Mouse (Mus musculus) neural tube, embryonic 12.5 days (tissue): ENCODE data around the gene Tepsin. TPM values are rescaled to one million over a fixed set of nuclear protein-coding genes. Genes with fewer than 3 reads are reported as not detected.

ENCODE experiments used
- ATAC-seq: fragments of 200-750 bp; cut with Nextera tagmentation; 2 replicates; pipeline ENCODE4 v1.8.0; 2017; ENCODE audit warnings: low read depth, mild to moderate bottlenecking, moderate TSS enrichment, moderate library complexity; ENCODE audit not compliant: low FRiP score
- H3K27ac ChIP-seq: fragments of 300-500 bp; sonication (generic); 2 replicates; pipeline ENCODE4 v1.5.1; 2016
- H3K27me3 ChIP-seq: fragments of 300-500 bp; sonication (generic); replicated peaks from 2 replicates; pipeline ENCODE4 v1.6.1; 2016; ENCODE audit warnings: mild to moderate bottlenecking
- H3K36me3 ChIP-seq: fragments of 300-500 bp; sonication (generic); 2 replicates; pipeline ENCODE4 v1.6.1; 2016; ENCODE audit warnings: mild to moderate bottlenecking
- H3K4me1 ChIP-seq: fragments of 300-500 bp; sonication (generic); 2 replicates; pipeline ENCODE4 v1.6.1; 2016
- H3K4me2 ChIP-seq: fragments of 300-500 bp; sonication (generic); replicated peaks from 2 replicates; pipeline ENCODE4 v1.6.1; 2016; ENCODE audit warnings: mild to moderate bottlenecking
- H3K4me3 ChIP-seq: fragments of 300-500 bp; sonication (generic); 2 replicates; pipeline ENCODE4 v1.5.1; 2016
- H3K9ac ChIP-seq: fragments of 300-500 bp; sonication (generic); 2 replicates; pipeline ENCODE4 v1.6.1; 2016; ENCODE audit warnings: mild to moderate bottlenecking
- H3K9me3 ChIP-seq: fragments of 300-500 bp; sonication (generic); 2 replicates; pipeline ENCODE4 v1.6.1; 2016; ENCODE audit warnings: mild to moderate bottlenecking
- WGBS: fragments of 180-500 bp; shearing (Covaris S2); methylation state at CpG from one replicate; pipeline ENCODE4 v1.1.7; 2016; 5-methylcytosine and 5-hydroxymethylcytosine counted together
- polyA plus RNA-seq: library from polyadenylated mRNA; unstranded; fragments of >200 nt; fragmentation: Nextera tagmentation; extraction: Ambion mirVana; gene quantifications from 2 replicates; pipeline ENCODE4 v1.2.1, GENCODE M21; 2016

Tepsin gene
- polyA plus RNA-seq, 1 experiment from 2014 or later, result 24.5 TPM

- no peaks in the 10 kb centered on the region for H3K9me3 ChIP-seq
- 19% methylated on average over 12 of the region's 12 CpGs for WGBS
- no peaks in the 10 kb centered on the region for H3K27me3 ChIP-seq
- no peak overlapping the region for H3K27ac ChIP-seq
- H3K4me3 ChIP-seq, result no peak overlapping the region
- peaks cover 95% of the 10 kb centered on the region for H3K36me3 ChIP-seq
- no peak for ATAC-seq
- no peak overlapping the region for H3K4me2 ChIP-seq
- peaks cover 14% of the 10 kb centered on the region for H3K4me1 ChIP-seq
- 0 out of 2 replicates have a peak overlapping the region, but pooled peaks have one; percentile 13 for H3K9ac ChIP-seq
These were observed 27.5 kb downstream of the Tepsin start for GRCm38 (mm10) chr11:120071065-120071464.

GRCm38 (mm10) chr11:120070286-120070930, 28.1 kb downstream of the Tepsin start:
- Histone ChIP-seq H3K27me3 (no peaks in the 10 kb centered on the region), H3K9me3 (no peaks in the 10 kb centered on the region), H3K4me1 (peaks cover 14% of the 10 kb centered on the region), H3K9ac (no peak overlapping the region), H3K4me2 (no peak overlapping the region), H3K36me3 (peaks cover 94% of the 10 kb centered on the region), H3K27ac (no peak overlapping the region), H3K4me3 (no peak overlapping the region)
- no peak for ATAC-seq
- WGBS, result 82% methylated on average over 26 of the region's 27 CpGs

GRCm38 (mm10) chr11:120069261-120069660, 29.3 kb downstream of the Tepsin start:
- 20% methylated on average over 11 of the region's 11 CpGs for WGBS
- ATAC-seq, result no peak
- Histone ChIP-seq H3K27me3 (no peaks in the 10 kb centered on the region), H3K4me3 (no peak overlapping the region), H3K4me1 (peaks cover 7% of the 10 kb centered on the region), H3K9me3 (no peaks in the 10 kb centered on the region), H3K4me2 (no peak overlapping the region; the same call in 1 of the 2 replicates), H3K9ac (peak overlapping the region; percentile 13; the same call in 1 of the 2 replicates), H3K36me3 (peaks cover 94% of the 10 kb centered on the region), H3K27ac (no peak overlapping the region)

- H3K4me3 ChIP-seq, result no peak overlapping the region
- peaks cover 7% of the 10 kb centered on the region for H3K4me1 ChIP-seq
- no peak overlapping the region for H3K27ac ChIP-seq
- ATAC-seq, result no peak
- 0 out of 2 replicates have a peak overlapping the region, but pooled peaks have one; percentile 29 for H3K9ac ChIP-seq
- peaks cover 94% of the 10 kb centered on the region for H3K36me3 ChIP-seq
- no peaks in the 10 kb centered on the region for H3K9me3 ChIP-seq
- 55% methylated on average over 17 of the region's 17 CpGs for WGBS
- no peak overlapping the region for H3K4me2 ChIP-seq
- no peaks in the 10 kb centered on the region for H3K27me3 ChIP-seq
These were observed 30.7 kb downstream of the Tepsin start for GRCm38 (mm10) chr11:120067834-120068233.

GRCm38 (mm10) chr11:120065291-120065690, 33.2 kb downstream of the Tepsin start:
- WGBS, result 36% methylated on average over 10 of the region's 10 CpGs
- H3K36me3 ChIP-seq, result peaks cover 69% of the 10 kb centered on the region
- H3K27ac ChIP-seq, result no peak overlapping the region

GRCm38 (mm10) chr11:120064668-120065040, 33.9 kb downstream of the Tepsin start:
- no peak overlapping the region for H3K27ac ChIP-seq
- no peak for ATAC-seq
- 92% methylated on average over 11 of the region's 11 CpGs for WGBS
- no peaks in the 10 kb centered on the region for H3K9me3 ChIP-seq
- H3K4me1 ChIP-seq, result peaks cover 4% of the 10 kb centered on the region
- no peaks in the 10 kb centered on the region for H3K27me3 ChIP-seq
- peak overlapping the region; percentile 9; the same call in 1 of the 2 replicates for H3K9ac ChIP-seq
- H3K4me3 ChIP-seq, result no peak overlapping the region
- H3K36me3 ChIP-seq, result peaks cover 63% of the 10 kb centered on the region
- H3K4me2 ChIP-seq, result no peak overlapping the region

More at GRCm38 (mm10) chr11:120065291-120065690, 33.2 kb downstream of the Tepsin start:
- Histone ChIP-seq H3K4me2 (no peak overlapping the region), H3K9me3 (no peaks in the 10 kb centered on the region), H3K27me3 (no peaks in the 10 kb centered on the region), H3K4me1 (peaks cover 7% of the 10 kb centered on the region), H3K9ac (no peak overlapping the region), H3K4me3 (no peak overlapping the region)
- no peak for ATAC-seq

GRCm38 (mm10) chr11:120064006-120064667, 34.4 kb downstream of the Tepsin start:
- peak overlapping the region; percentile 9; the same call in 1 of the 2 replicates for H3K9ac ChIP-seq
- no peaks in the 10 kb centered on the region for H3K9me3 ChIP-seq
- peaks cover 59% of the 10 kb centered on the region for H3K36me3 ChIP-seq
- H3K4me3 ChIP-seq, result no peak overlapping the region
- no peak overlapping the region for H3K4me2 ChIP-seq
- 89% methylated on average over 13 of the region's 13 CpGs for WGBS
- H3K4me1 ChIP-seq, result no peaks in the 10 kb centered on the region
- H3K27ac ChIP-seq, result no peak overlapping the region
- H3K27me3 ChIP-seq, result no peaks in the 10 kb centered on the region
- no peak for ATAC-seq

GRCm38 (mm10) chr11:120063326-120063725, 35.2 kb downstream of the Tepsin start:
- ATAC-seq, result no peak
- H3K27ac ChIP-seq, result no peak overlapping the region
- no peak overlapping the region for H3K4me3 ChIP-seq
- no peaks in the 10 kb centered on the region for H3K4me1 ChIP-seq
- H3K27me3 ChIP-seq, result no peaks in the 10 kb centered on the region
- 82% methylated on average over 5 of the region's 5 CpGs for WGBS
- no peak overlapping the region for H3K9ac ChIP-seq
- no peak overlapping the region for H3K4me2 ChIP-seq
- H3K36me3 ChIP-seq, result peaks cover 52% of the 10 kb centered on the region
- H3K9me3 ChIP-seq, result no peaks in the 10 kb centered on the region

GRCm38 (mm10) chr11:120060634-120061033, 37.9 kb downstream of the Tepsin start:
- H3K27me3 ChIP-seq, result no peaks in the 10 kb centered on the region
- H3K9me3 ChIP-seq, result no peaks in the 10 kb centered on the region
- peaks cover 26% of the 10 kb centered on the region for H3K36me3 ChIP-seq
- no peak for ATAC-seq
- 86% methylated on average over 8 of the region's 8 CpGs for WGBS
- no peak overlapping the region for H3K4me2 ChIP-seq
- H3K9ac ChIP-seq, result no peak overlapping the region
- no peak overlapping the region for H3K27ac ChIP-seq
- no peaks in the 10 kb centered on the region for H3K4me1 ChIP-seq
- no peak overlapping the region for H3K4me3 ChIP-seq

GRCm38 (mm10) chr11:120055953-120056732, 42.4 kb downstream of the Tepsin start:
- Histone ChIP-seq H3K4me3 (no peak overlapping the region), H3K27ac (no peak overlapping the region), H3K4me1 (peaks cover 6% of the 10 kb centered on the region; the same call in 1 of the 2 replicates), H3K27me3 (no peaks in the 10 kb centered on the region), H3K4me2 (no peak overlapping the region), H3K36me3 (no peaks in the 10 kb centered on the region), H3K9me3 (no peaks in the 10 kb centered on the region), H3K9ac (no peak overlapping the region)
- WGBS, result 91% methylated on average over 12 of the region's 12 CpGs
- no peak for ATAC-seq

GRCm38 (mm10) chr11:120053846-120054245, 44.7 kb downstream of the Tepsin start:
- ATAC-seq, result no peak
- WGBS, result 82% methylated on average over 4 of the region's 4 CpGs
- Histone ChIP-seq H3K4me3 (no peak overlapping the region), H3K4me2 (no peak overlapping the region), H3K9me3 (no peaks in the 10 kb centered on the region), H3K27me3 (peaks cover 7% of the 10 kb centered on the region), H3K9ac (no peak overlapping the region), H3K27ac (no peak overlapping the region), H3K4me1 (peaks cover 9% of the 10 kb centered on the region), H3K36me3 (no peaks in the 10 kb centered on the region)

- Histone ChIP-seq H3K36me3 (no peaks in the 10 kb centered on the region), H3K4me2 (no peak overlapping the region), H3K9me3 (no peaks in the 10 kb centered on the region), H3K4me3 (no peak overlapping the region), H3K27ac (no peak overlapping the region), H3K4me1 (peaks cover 25% of the 10 kb centered on the region), H3K27me3 (peaks cover 23% of the 10 kb centered on the region), H3K9ac (no peak overlapping the region)
- 78% methylated on average over 9 of the region's 9 CpGs for WGBS
- no peak for ATAC-seq
These were observed 46.3 kb downstream of the Tepsin start for GRCm38 (mm10) chr11:120052274-120052673.
